Mouse (Mus musculus) stomach, embryonic 14.5 days (tissue): ENCODE data around the gene Pex14. TPM values are rescaled to one million over a fixed set of nuclear protein-coding genes. Genes with fewer than 3 reads are reported as not detected.
A peak's percentile ranks its signal among the peaks of the same experiment; 100 is the strongest.

Experiments
- ATAC-seq: fragments of 200-750 bp; cut with Nextera tagmentation; 2 replicates; pipeline ENCODE4 v1.8.0; 2017; ENCODE audit warnings: low read depth, moderate TSS enrichment; ENCODE audit not compliant: insufficient number of reproducible peaks, insufficient read depth, low FRiP score
- H3K27ac ChIP-seq: fragments of 300-500 bp; sonication (generic); 2 replicates; pipeline ENCODE4 v1.5.1; 2014; ENCODE audit warnings: mild to moderate bottlenecking, low read length, moderate library complexity, mixed read lengths
- H3K27me3 ChIP-seq: fragments of 300-500 bp; sonication (generic); 2 replicates; pipeline ENCODE4 v1.6.1; 2014; ENCODE audit warnings: low read length, control low read depth, mixed read lengths; ENCODE audit not compliant: control insufficient read depth, insufficient read depth
- H3K36me3 ChIP-seq: fragments of 300-500 bp; sonication (generic); 2 replicates; pipeline ENCODE4 v1.6.1; 2014; ENCODE audit warnings: mild to moderate bottlenecking, control low read depth, low read length, moderate library complexity, mixed read lengths; ENCODE audit not compliant: control insufficient read depth, insufficient read depth
- H3K4me1 ChIP-seq: fragments of 300-500 bp; sonication (generic); 2 replicates; pipeline ENCODE4 v1.6.1; 2014; ENCODE audit warnings: low read length, control low read depth, mixed read lengths; ENCODE audit not compliant: control insufficient read depth, insufficient read depth
- H3K4me2 ChIP-seq: fragments of 300-500 bp; sonication (generic); replicated peaks from 2 replicates; pipeline ENCODE4 v1.6.1; 2014; ENCODE audit warnings: low read depth, low read length, control low read depth
- H3K4me3 ChIP-seq: fragments of 300-500 bp; sonication (generic); 2 replicates; pipeline ENCODE4 v1.5.1; 2014; ENCODE audit warnings: low read depth, low read length, control low read depth
- H3K9ac ChIP-seq: fragments of 300-500 bp; sonication (generic); replicated peaks from 2 replicates; pipeline ENCODE4 v1.6.1; 2014; ENCODE audit warnings: low read depth, mild to moderate bottlenecking, control low read depth, low read length, moderate library complexity, mixed read lengths
- H3K9me3 ChIP-seq: fragments of 300-500 bp; sonication (generic); 2 replicates; pipeline ENCODE4 v1.6.1; 2016; ENCODE audit warnings: low read depth, low read length, control low read depth; ENCODE audit not compliant: control insufficient read depth
- WGBS: fragments of 180-500 bp; shearing (Covaris S2); extraction: QIAGEN DNeasy Blood & Tissue Kit; methylation state at CpG from one replicate; pipeline ENCODE4 v1.1.7; 2014; 5-methylcytosine and 5-hydroxymethylcytosine counted together
- polyA plus RNA-seq: library from polyadenylated mRNA; unstranded; fragments of >200 nt; fragmentation: Nextera tagmentation; extraction: Ambion mirVana; gene quantifications from 2 replicates; pipeline ENCODE4 v1.2.1, GENCODE M21; 2014

The Pex14 gene
- 40.0 and 41.2 TPM in 2 replicates for polyA plus RNA-seq

DNA sequence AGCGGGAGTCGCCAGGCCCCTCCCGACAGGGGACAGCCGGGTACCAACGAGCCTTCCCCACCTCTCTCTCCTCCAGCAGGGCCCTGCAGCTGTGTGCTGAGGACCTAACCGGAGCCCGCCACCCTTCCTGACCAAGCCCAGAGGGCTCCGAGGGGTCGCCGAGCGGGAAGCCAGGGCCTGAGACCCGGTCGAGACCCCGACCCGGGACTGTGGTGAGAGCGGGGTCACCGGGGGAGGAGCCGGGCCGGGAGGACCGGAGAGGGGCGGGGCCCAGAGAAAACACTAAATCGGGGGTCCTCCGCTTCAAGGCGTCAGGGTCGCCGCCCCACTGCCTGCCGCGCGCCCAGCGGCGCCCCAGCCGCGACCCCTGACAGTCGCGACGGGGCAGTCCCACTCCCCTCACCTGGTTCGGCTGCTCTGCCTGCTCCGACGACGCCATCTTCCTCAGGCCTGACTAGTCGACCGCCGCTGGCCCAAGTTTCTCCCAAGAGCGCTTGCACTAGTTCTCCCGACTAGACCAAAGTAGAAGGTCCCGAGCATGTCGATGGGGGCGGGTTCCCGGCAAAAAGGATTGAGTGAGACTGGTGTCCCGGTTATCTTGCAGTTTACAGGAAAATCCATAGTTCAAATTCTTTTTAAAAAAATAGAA lies at the start of gene Pex14:
Gene Pex14 (minus strand): TSS at position 508 of the 649 bp plus-strand sequence.
- Histone ChIP-seq H3K27me3 (no peaks in the 10 kb centered on the region), H3K9me3 (no peaks in the 10 kb centered on the region), H3K27ac (peak within 1 kb of the TSS; percentile 61; the same call in 1 of the 2 replicates), H3K4me3 (peak within 1 kb of the TSS; percentile 99), H3K4me1 (peaks cover 11% of the 10 kb centered on the region), H3K36me3 (no peaks in the 10 kb centered on the region), H3K9ac (peak within 1 kb of the TSS; percentile 82), H3K4me2 (peak within 1 kb of the TSS; percentile 90)
- peak; percentile 80 for ATAC-seq
- WGBS = under 1% methylated on average over 49 of the region's 50 CpGs

DNA sequence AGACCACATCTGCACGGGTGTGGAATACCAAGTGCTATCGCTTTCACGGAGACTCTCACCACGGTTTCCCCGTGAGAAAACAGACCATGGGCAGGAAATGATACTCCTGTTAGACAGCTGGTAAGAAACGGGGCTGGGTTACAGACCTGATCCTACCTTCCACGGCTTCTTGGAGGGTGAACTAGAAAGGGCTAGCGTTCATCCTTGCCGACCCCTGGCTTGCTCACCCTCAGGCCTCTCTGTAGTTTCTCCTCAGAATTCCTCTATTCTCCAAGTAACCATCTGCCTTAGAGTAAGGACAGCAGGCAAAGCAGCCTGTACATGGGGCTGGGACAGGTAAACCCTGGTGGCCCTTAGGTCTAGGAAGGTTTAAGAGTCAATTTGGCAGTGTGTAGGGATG lies 49.5 kb upstream of the Pex14 start:
- Histone ChIP-seq H3K4me2 (no peak overlapping the region), H3K9ac (no peak overlapping the region), H3K4me1 (peaks cover 5% of the 10 kb centered on the region; the same call in 1 of the 2 replicates), H3K36me3 (peaks cover 39% of the 10 kb centered on the region), H3K4me3 (no peak overlapping the region), H3K27ac (no peak overlapping the region), H3K9me3 (no peaks in the 10 kb centered on the region), H3K27me3 (no peaks in the 10 kb centered on the region)
- no peak for ATAC-seq
- WGBS = 81% methylated on average over 9 of the region's 9 CpGs

DNA sequence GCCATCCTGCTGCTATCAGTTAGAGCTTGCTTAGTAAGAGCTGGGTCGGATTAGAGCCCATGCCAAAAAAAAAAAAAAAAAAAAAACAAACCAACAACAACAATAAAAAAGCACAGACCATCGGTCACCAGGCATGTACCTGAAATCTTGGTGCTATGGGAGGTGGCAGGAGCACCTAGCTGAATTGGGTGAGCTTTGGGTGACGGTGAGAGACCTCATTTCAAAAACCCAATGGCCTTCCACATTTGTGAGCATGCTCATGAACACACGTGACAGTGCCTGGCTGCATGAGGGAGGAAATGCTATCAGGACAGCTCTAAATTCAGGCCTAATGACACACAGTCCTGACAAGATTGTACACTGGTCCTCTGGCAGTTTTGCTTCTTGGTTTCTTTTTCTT lies 48.4 kb upstream of the Pex14 start:
- no peak for ATAC-seq
- WGBS = 76% methylated on average over 4 of the region's 4 CpGs
- H3K27me3 ChIP-seq = no peaks in the 10 kb centered on the region
- no peaks in the 10 kb centered on the region for H3K9me3 ChIP-seq
- H3K4me1 ChIP-seq = peaks cover 5% of the 10 kb centered on the region; the same call in 1 of the 2 replicates
- no peak overlapping the region for H3K4me3 ChIP-seq
- H3K9ac ChIP-seq = no peak overlapping the region
- no peak overlapping the region for H3K4me2 ChIP-seq
- H3K27ac ChIP-seq = no peak overlapping the region; the same call in 1 of the 2 replicates
- H3K36me3 ChIP-seq = peaks cover 28% of the 10 kb centered on the region

DNA sequence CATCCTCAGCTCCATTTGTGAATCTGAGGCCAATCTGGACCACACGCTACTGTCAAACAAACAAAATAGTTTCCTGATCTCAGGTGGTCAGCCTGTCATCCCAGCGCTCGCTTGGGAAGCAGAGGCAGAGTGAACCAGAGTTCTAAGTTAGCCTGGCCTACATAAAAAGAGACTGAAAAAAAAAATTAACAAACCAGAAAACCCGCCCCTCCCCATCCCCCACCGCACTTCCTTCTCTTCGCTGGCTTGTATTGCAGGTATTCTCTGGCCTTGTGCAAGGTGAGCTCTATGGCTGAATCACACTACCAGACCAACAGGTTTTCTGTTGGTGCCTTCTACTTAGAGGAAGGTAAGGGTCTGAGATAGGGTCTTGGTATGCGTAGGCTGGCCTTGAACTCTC lies 47.9 kb upstream of the Pex14 start:
- Histone ChIP-seq H3K9ac (no peak overlapping the region), H3K27me3 (no peaks in the 10 kb centered on the region), H3K27ac (no peak overlapping the region; the same call in 1 of the 2 replicates), H3K9me3 (no peaks in the 10 kb centered on the region), H3K36me3 (peaks cover 23% of the 10 kb centered on the region), H3K4me2 (no peak overlapping the region), H3K4me3 (no peak overlapping the region), H3K4me1 (peaks cover 5% of the 10 kb centered on the region; the same call in 1 of the 2 replicates)
- WGBS = 74% methylated on average over 7 of the region's 7 CpGs
- ATAC-seq = peak; percentile 47; the same call in 1 of the 2 replicates

DNA sequence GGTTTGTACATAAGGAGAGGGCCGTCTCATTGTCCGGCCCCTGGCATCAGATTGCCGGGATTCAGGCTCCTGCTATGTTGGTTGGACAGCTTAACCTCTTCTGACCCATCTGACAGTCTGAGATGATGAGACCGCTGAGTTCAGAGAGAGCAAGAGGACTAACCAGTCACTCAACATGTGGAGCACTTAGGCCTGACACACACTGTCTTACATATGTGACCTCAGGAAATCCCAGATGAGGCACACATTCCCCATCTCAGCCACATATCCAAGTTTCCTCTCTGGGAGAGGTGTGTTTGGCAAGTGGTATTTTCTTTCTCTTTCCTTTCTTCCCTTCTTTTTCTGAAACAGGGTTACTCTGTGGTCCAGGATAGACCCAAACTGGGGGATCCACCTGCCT lies 45.5 kb upstream of the Pex14 start:
- no peaks in the 10 kb centered on the region for H3K9me3 ChIP-seq
- H3K27me3 ChIP-seq = no peaks in the 10 kb centered on the region
- H3K4me3 ChIP-seq = no peak overlapping the region
- ATAC-seq = no peak
- no peak overlapping the region for H3K4me2 ChIP-seq
- 60% methylated on average over 4 of the region's 4 CpGs for WGBS
- H3K4me1 ChIP-seq = peaks cover 5% of the 10 kb centered on the region; the same call in 1 of the 2 replicates
- H3K9ac ChIP-seq = no peak overlapping the region
- no peak overlapping the region for H3K27ac ChIP-seq
- peaks cover 5% of the 10 kb centered on the region; the same call in 1 of the 2 replicates for H3K36me3 ChIP-seq

DNA sequence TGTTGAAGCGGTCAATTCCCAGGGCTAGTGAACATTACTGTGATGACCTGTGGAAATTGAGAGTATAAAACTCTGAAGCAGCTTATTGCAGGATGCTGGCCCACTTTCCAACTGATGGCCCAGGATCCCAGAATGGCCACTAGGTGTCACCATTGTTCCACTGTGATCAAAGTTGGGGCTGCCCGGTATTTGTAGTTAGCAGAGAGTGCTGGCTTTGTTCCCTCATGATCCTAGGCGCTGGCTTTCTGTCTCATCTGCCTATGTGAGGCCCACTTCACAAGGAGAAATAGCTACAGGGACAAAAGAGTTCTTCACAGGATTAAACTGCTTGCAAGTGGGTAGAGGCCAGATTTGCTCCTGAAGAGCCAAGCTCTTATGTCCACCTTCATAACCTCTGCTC lies 44.8 kb upstream of the Pex14 start:
- Histone ChIP-seq H3K4me1 (peaks cover 5% of the 10 kb centered on the region; the same call in 1 of the 2 replicates), H3K27ac (no peak overlapping the region), H3K9me3 (no peaks in the 10 kb centered on the region), H3K27me3 (no peaks in the 10 kb centered on the region), H3K4me3 (no peak overlapping the region), H3K36me3 (no peaks in the 10 kb centered on the region), H3K9ac (no peak overlapping the region), H3K4me2 (no peak overlapping the region)
- whole genome bisulfite sequencing = 5% methylated on average over 3 of the region's 3 CpGs
- ATAC-seq = peak; percentile 81

DNA sequence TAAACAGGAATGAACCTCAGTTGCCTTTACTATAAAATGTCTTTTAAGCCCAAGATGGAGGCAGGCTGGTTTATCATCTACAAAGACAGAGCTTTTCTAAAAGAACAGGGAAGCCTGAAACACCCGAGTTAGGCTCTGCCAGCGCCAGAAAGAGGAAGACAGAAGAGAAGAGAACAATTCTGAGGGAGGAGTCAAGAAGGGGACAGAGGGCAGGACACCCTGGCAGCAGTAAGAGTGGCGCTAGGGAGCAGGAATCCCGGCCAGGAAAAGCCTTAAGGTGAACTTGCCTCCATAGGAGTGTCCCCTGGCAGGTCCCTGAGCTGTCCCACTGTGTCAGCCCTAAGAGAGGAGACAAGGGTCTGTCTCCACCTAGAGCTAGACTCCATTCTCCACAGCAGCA lies 43.9 kb upstream of the Pex14 start:
- no peaks in the 10 kb centered on the region for H3K9me3 ChIP-seq
- no peak overlapping the region for H3K9ac ChIP-seq
- H3K4me2 ChIP-seq = no peak overlapping the region
- no peak overlapping the region for H3K4me3 ChIP-seq
- no peak overlapping the region for H3K27ac ChIP-seq
- WGBS = 31% methylated on average over 4 of the region's 4 CpGs
- no peak for ATAC-seq
- no peaks in the 10 kb centered on the region for H3K27me3 ChIP-seq
- no peaks in the 10 kb centered on the region for H3K36me3 ChIP-seq
- peaks cover 5% of the 10 kb centered on the region; the same call in 1 of the 2 replicates for H3K4me1 ChIP-seq

DNA sequence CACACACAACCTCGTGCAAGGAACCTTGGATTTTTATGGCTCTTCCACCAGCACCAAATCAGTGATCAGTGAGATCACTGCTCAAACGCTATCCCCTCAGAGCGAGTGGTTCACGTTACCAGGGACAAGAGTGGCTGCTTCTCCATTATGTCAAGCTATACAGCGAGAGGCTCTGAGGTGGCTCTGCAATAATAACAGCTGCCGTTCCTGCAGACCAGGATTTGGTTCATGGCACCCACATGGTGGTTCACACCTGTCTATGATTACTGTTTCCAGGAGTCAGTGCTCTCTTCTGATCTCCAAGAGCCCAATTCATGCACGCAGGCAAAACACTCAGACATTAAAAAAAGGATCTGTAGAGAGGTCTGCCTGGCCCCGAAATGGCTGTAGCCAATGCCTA lies 38.8 kb upstream of the Pex14 start:
- H3K9ac ChIP-seq = no peak overlapping the region
- ATAC-seq = no peak
- no peak overlapping the region for H3K27ac ChIP-seq
- no peak overlapping the region for H3K4me2 ChIP-seq
- H3K27me3 ChIP-seq = no peaks in the 10 kb centered on the region
- H3K4me3 ChIP-seq = no peak overlapping the region
- no peaks in the 10 kb centered on the region for H3K36me3 ChIP-seq
- WGBS = 79% methylated on average over 8 of the region's 8 CpGs
- H3K9me3 ChIP-seq = no peaks in the 10 kb centered on the region
- 0 out of 2 replicates have a peak, but pooled peaks cover 3% of the 10 kb centered on the region for H3K4me1 ChIP-seq
